Mouse (Mus musculus) CD8-positive naive resting alpha-beta T cell, adult 57 days (primary cell): ENCODE measurements around the gene Lrrc45. TPM values are rescaled to one million over a fixed set of nuclear protein-coding genes. Genes with fewer than 3 reads are reported as not detected.

Experiments used
- total RNA-seq: library from RNA; stranded (reverse); gene quantifications from one replicate; pipeline ENCODE4 v1.2.4, GENCODE M21; 2023

Gene Lrrc45
- total RNA-seq, result 28.8 TPM

DNA sequence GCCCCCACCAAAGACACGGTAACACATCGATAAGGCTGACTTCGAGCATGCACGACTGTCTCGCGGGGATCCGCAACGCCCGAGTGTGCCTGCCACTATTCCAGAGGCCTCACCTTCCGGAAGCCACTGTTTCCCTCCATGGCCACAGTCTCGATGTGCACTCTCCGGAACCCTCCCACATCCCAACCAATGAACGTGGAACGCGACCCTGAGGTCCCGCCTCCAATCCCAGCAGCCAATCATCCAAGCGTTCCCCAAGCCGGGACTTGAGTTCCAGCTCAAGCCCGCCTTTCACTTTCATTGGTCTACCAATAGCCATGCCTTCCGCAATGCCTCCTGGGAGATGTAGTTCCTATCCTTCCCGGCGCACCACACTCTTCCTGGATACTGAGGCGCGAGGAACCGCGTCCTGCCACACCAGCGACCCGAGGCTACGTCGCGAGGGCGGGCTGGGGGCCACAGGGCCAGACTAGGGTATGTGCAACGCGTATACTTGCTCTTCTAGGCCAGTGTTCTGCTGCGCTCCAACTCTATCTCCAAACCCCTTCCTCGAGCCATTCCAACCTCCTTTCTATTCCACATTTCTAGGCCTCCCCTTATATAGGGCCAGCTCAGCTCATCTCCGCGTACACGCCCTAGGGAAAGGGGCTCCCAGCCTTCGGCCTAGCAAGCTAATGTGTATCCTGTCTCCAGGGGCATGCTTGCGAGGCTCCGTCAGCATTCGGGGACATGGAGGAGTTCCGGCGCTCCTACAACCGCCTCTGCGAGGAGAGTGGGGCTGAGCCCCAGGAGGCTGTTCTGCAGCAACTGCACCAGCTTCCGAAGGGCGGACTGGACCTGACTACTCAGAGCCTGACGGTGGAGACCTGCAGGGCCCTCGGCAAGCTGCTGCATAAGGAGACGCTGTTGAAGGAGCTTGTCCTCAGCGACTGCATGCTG, at the start of gene Lrrc45, which contains the start of gene Cenpx:
TSS of gene Lrrc45 (plus strand) at position 346 of the 939 bp plus-strand sequence.
TSS of gene Cenpx (minus strand) at position 159 of the 939 bp plus-strand sequence.

DNA sequence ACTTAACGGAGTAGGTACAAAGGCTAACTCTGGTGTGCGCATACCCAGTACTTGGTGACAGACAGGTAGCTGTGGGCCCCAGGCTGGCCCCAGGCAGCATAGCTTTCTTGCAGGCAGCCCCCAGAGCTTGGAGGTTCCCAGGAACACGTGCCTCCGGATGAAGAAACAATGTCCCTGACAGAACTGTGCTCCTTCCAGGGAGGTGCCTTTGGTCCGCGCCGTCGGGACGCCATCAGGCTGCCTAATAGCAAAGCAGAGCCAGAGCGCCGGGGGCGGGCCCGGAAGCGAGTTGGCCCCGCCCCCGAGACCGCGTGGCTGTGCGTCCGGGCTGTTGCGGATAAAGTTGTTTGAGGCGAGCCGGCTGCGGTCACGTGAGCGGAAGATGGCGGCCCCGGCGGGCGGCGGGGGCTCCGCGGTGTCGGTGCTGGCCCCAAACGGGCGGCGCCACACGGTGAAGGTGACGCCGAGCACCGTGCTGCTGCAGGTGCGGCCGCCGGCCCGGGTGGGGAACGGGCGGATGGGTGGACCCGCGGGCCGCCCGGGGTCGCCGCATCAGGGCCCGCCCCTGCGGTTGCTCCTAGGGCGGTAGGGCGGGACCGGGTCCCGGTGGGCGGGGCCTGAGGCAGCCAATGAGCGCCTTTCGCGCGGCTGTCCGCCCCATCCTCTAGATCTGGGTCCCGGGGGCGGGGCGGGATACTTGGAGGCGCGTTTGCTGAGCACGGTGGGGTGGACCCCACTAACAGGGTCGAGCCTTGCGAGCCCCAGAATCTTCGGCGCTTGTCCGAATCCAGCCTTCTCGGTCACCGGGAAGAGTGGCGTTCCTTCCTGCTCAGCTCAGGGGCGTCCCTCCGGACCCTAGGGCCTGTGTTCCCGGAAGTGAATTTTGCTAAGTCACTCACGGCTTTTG, 40.8 kb upstream of the Lrrc45 start, which contains the start of gene Aspscr1:
TSS of gene Aspscr1 (plus strand) at position 287 of the 907 bp plus-strand sequence.

DNA sequence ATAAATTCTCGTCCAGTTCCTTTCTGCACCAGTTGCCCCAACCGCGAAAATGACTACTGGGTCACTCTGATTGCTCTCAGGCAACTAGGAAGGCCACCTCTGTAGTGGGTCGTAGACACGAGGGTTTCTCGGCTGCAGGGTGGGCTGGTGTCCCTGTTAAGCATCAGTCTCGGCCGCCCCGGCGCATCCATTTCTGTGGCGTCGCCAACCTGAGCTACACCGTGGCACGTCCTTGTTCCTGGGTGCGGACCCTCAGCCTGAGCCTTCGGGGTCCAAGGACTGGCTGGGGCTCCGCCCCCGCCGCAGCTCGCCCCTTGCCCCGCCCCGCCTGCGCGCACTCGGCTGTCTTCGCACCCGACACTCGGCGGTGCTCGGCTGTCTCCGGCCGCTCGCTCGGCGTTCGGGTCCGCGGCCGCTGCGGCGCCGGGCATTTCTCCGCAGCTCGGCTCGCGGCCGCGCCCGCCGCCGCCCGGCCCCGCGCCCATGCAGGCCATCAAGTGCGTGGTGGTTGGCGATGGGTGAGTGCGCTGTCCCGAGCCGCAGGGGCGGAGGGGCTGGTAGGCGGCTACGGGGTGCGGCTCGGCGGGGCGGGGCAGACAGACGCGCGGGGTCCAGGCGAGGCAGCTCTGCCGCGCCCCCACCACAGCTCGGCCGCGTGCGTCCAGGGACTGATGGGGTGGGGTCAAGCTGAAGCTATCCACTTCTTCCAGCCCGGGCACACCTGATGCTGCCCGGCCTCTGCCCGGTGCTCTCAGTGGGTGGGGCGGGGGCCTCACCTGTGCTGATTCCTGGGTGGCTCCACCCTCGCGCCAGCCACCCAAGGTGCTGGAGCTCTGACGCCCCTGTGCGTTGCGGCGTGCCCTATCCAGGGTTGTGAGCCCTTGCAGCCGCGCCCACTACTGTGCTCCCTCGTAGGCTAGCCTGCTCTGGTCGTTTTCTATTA, 7.7 kb downstream of the Lrrc45 start, which contains the start of gene Rac3:
TSS of gene Rac3 (plus strand) at position 347 of the 943 bp plus-strand sequence.

DNA sequence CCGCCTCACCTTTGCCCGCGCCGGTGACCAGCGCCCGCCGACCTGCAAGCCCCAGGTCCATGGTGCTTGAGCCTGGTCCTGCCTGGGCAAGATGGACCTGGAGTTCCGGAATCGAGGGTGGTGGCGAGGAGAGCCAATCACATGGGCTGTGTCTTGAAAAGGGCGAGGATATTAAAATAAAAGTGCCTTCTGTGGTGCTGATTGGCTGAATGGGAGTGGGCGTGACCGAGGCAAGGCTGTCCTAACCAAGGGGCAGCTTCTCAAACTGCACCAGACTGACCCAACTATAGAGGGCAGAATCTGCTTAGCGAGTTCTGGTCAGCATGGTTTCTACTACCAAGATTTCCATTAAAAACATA, 13.4 kb downstream of the Lrrc45 start, which contains the start of gene Dcxr:
TSS of gene Dcxr (minus strand) at position 113 of the 359 bp plus-strand sequence.

DNA sequence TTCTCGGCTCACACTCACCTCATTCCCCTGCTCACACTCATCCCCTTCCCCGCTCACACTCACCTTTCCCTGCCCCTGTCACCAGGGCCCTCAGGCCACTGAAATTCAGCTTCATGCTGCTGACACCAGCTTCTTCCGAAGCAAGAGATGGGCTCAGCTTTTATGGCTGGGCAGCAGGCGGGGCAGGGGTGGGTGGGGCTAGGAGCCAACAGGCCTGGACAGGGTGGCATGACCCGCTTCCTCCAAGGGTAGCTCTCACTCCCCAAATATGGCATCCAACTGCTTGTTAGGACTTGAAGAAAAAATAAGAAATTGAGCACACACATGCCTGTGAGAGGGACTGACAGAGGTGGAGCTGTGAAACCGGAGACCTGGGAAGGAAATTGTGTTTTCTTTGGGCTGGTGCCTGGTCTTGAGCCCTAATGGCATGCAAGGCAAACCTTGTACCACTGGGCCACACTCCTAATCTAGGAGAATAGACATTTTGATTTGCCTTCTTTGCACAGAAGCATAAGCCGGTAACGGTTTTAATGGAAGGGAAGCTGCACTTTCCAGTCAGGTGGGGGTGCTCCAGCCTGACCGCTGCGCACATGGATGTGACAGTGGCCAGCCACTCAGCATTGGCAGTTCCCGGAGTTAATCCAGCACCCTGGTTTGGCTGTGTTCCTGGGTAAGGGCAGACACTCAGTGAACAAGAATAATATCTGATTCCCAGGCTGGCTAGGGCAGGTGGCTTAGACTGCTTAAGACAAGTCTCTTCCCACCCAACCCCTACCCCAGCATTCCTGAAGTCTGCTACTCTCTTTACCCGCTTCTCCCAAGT, 18.3 kb downstream of the Lrrc45 start, which contains the start of gene Cbr2:
TSS of gene Cbr2 (minus strand) at position 257 of the 823 bp plus-strand sequence.

DNA sequence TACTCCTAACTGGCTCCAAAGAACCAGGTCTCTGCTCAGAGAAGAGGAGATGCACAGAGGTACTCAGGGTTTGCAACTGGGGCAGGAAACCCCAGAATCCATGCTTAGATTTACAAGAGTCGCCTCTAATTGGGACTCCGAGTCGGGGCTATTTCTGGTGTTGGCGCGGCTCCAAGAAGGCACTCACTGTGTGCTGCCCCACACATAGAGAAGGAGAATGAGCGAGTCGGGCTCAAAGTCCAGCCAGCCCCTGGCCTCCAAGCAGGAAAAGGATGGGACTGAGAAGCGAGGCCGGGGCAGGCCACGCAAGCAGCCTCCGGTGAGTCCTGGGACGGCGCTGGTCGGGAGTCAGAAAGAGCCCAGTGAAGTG, 48.9 kb downstream of the Lrrc45 start, which contains the start of gene Hmga1b:
TSS of gene Hmga1b (plus strand) at position 123 of the 370 bp plus-strand sequence.

Other genes starting within 250 kb of the Lrrc45 start
- 10.8 TPM for gene Arl16, start 246.3 kb upstream of the Lrrc45 start, total RNA-seq
- 36.0 TPM for gene Mrpl12, start 229.3 kb upstream of the Lrrc45 start, total RNA-seq
- 11.0 TPM for gene Slc25a10, start 222.1 kb upstream of the Lrrc45 start, total RNA-seq
- gene Gcgr, start 183.2 kb upstream of the Lrrc45 start, total RNA-seq, result not detected
- 41.2 TPM for gene Mcrip1, start 164.2 kb upstream of the Lrrc45 start, total RNA-seq
- gene Ppp1r27, start 162.8 kb upstream of the Lrrc45 start, total RNA-seq, result not detected
- 159 TPM for gene P4hb, start 140.7 kb upstream of the Lrrc45 start, total RNA-seq
- 371 TPM for gene Arhgdia, start 132.3 kb upstream of the Lrrc45 start, total RNA-seq
- 93.3 TPM for gene Alyref, start 115.6 kb upstream of the Lrrc45 start, total RNA-seq
- 84.8 TPM for gene Anapc11, start 115.5 kb upstream of the Lrrc45 start, total RNA-seq
- gene Npb, start 105.4 kb upstream of the Lrrc45 start, total RNA-seq, result 3.2 TPM
- gene Pcyt2, start 96.0 kb upstream of the Lrrc45 start, total RNA-seq, result 121 TPM
- 126 TPM for gene Sirt7, start 88.7 kb upstream of the Lrrc45 start, total RNA-seq
- 28.8 TPM for gene Mafg, start 80.3 kb upstream of the Lrrc45 start, total RNA-seq
- 1.9 TPM for gene Pycr1, start 70.2 kb upstream of the Lrrc45 start, total RNA-seq
- not detected for gene Myadml2, start 65.8 kb upstream of the Lrrc45 start, total RNA-seq
- not detected for gene Notum, start 52.8 kb upstream of the Lrrc45 start, total RNA-seq
- 104 TPM for gene Aspscr1, start 41.0 kb upstream of the Lrrc45 start, total RNA-seq
- gene Cenpx, start 187 bp upstream of the Lrrc45 start, total RNA-seq, result 33.8 TPM
- gene Rac3, start 7.5 kb downstream of the Lrrc45 start, total RNA-seq, result 1.7 TPM
- not detected for gene Dcxr, start 13.4 kb downstream of the Lrrc45 start, total RNA-seq
- gene Cbr2, start 18.2 kb downstream of the Lrrc45 start, total RNA-seq, result not detected
- 35.1 TPM for gene Hmga1b, start 48.9 kb downstream of the Lrrc45 start, total RNA-seq
- gene Rfng, start 70.3 kb downstream of the Lrrc45 start, total RNA-seq, result 13.1 TPM
- gene Gps1, start 70.3 kb downstream of the Lrrc45 start, total RNA-seq, result 55.1 TPM
- 48.2 TPM for gene Dus1l, start 82.5 kb downstream of the Lrrc45 start, total RNA-seq
- 110 TPM for gene Fasn, start 110.6 kb downstream of the Lrrc45 start, total RNA-seq
- gene Ccdc57, start 218.9 kb downstream of the Lrrc45 start, total RNA-seq, result 0.49 TPM
- gene Slc16a3, start 234.6 kb downstream of the Lrrc45 start, total RNA-seq, result 2.2 TPM